In the genomic region with DNA sequence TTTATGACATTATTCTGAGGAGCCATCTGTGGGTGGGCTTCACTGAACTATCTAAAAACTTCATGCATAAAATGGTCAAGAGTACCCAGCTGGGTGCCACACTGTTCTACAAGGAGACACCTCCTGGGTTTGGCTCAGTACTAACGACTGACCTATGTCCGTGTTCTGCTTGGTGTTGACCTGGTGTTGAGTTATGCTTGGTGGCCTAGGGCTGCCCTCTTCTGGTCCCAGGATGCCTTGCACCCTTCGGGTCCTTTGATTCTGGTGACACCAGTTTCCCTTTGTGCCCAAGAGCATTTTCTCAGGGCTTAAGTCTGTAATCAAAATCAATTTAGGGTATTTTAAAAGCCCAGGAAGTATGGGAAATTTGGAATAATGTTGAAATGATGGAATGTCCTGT, we compare ENCODE assay signal across 10 mouse cellular contexts. TPM values are rescaled to one million over a fixed set of nuclear protein-coding genes. Genes with fewer than 3 reads are reported as not detected.
A peak's percentile ranks its signal among the peaks of the same experiment; 100 is the strongest.
DNase-seq lines count a peak whose midpoint lies in the region; ATAC-seq lines count a peak whose summit lies in the region.
"Had no signal": no experiment of that assay in that cellular context is flagged by ENCODE, and none has a peak within 500 bp of the region (broad histone marks: within the 10 kb centered on the region; RNA-seq: fewer than 3 reads in every experiment).

No protein-coding gene starts in this region.

- no peaks in the 10 kb centered on the region for H3K27me3 ChIP-seq in hindbrain, embryonic 11.5 days (ENCODE audit: control insufficient read depth, insufficient read depth, low read length)
- H3K27me3 ChIP-seq in hindbrain, embryonic 13.5 days: no peaks in the 10 kb centered on the region
- no peaks in the 10 kb centered on the region for H3K27me3 ChIP-seq in neural tube, embryonic 13.5 days

- no peak overlapping the region for H3K27ac ChIP-seq in hindbrain, embryonic 11.5 days (ENCODE audit: low read depth, low read length)
- no peak overlapping the region for H3K27ac ChIP-seq in hindbrain, embryonic 13.5 days
- H3K27ac ChIP-seq in neural tube, embryonic 13.5 days (replicated peaks): no peak overlapping the region
- H3K27ac ChIP-seq: embryonic facial prominence, embryonic 15.5 days; liver, embryonic 15.5 days had no signal

- no peak overlapping the region for H3K9ac ChIP-seq in hindbrain, embryonic 11.5 days (ENCODE audit: low read depth, low read length)
- H3K9ac ChIP-seq in hindbrain, embryonic 13.5 days: no peak overlapping the region
- no peak overlapping the region for H3K9ac ChIP-seq in neural tube, embryonic 13.5 days
- H3K9ac ChIP-seq: embryonic facial prominence, embryonic 15.5 days; liver, embryonic 15.5 days had no signal

- H3K36me3 ChIP-seq in hindbrain, embryonic 11.5 days (ENCODE audit: control insufficient read depth, insufficient read depth, low read length): no peaks in the 10 kb centered on the region
- no peaks in the 10 kb centered on the region for H3K36me3 ChIP-seq in hindbrain, embryonic 13.5 days
- H3K36me3 ChIP-seq in neural tube, embryonic 13.5 days: no peaks in the 10 kb centered on the region
- H3K36me3 ChIP-seq: embryonic facial prominence, embryonic 15.5 days; liver, embryonic 15.5 days had no signal

- no peaks in the 10 kb centered on the region for H3K9me3 ChIP-seq in hindbrain, embryonic 11.5 days (ENCODE audit: control insufficient read depth, low read length)
- H3K9me3 ChIP-seq in hindbrain, embryonic 13.5 days: no peaks in the 10 kb centered on the region
- H3K9me3 ChIP-seq in neural tube, embryonic 13.5 days: no peaks in the 10 kb centered on the region
- H3K9me3 ChIP-seq: embryonic facial prominence, embryonic 15.5 days; liver, embryonic 15.5 days had no signal

- H3K4me2 ChIP-seq in hindbrain, embryonic 11.5 days (replicated peaks; ENCODE audit: low read depth, low read length): no peak overlapping the region
- H3K4me2 ChIP-seq in hindbrain, embryonic 13.5 days: no peak overlapping the region
- no peak overlapping the region for H3K4me2 ChIP-seq in neural tube, embryonic 13.5 days
- H3K4me2 ChIP-seq: embryonic facial prominence, embryonic 15.5 days; liver, embryonic 15.5 days had no signal

- no peak for ATAC-seq in hindbrain, embryonic 11.5 days (ENCODE audit: low FRiP score)
- ATAC-seq in hindbrain, embryonic 13.5 days (ENCODE audit: low FRiP score): no peak
- 0 out of 2 replicates have a peak, but pooled peaks have one; percentile 8 for ATAC-seq in neural tube, embryonic 13.5 days (ENCODE audit: low read depth)

- 8% methylated on average over 3 of the region's 3 CpGs for WGBS in hindbrain, embryonic 11.5 days
- WGBS in hindbrain, embryonic 13.5 days: 11% methylated on average over 3 of the region's 3 CpGs
- WGBS in neural tube, embryonic 13.5 days: 9% methylated on average over 3 of the region's 3 CpGs

- H3K4me1 ChIP-seq in hindbrain, embryonic 11.5 days (replicated peaks; ENCODE audit: control insufficient read depth, insufficient read depth, low read length): no peaks in the 10 kb centered on the region
- no peaks in the 10 kb centered on the region for H3K4me1 ChIP-seq in hindbrain, embryonic 13.5 days (replicated peaks)
- H3K4me1 ChIP-seq in neural tube, embryonic 13.5 days (replicated peaks): no peaks in the 10 kb centered on the region
- H3K4me1 ChIP-seq: embryonic facial prominence, embryonic 15.5 days; liver, embryonic 15.5 days had no signal

- H3K4me3 ChIP-seq in hindbrain, embryonic 11.5 days (ENCODE audit: low read depth, low read length): no peak overlapping the region
- H3K4me3 ChIP-seq in hindbrain, embryonic 13.5 days: no peak overlapping the region
- no peak overlapping the region for H3K4me3 ChIP-seq in neural tube, embryonic 13.5 days
- H3K4me3 ChIP-seq: embryonic facial prominence, embryonic 15.5 days; liver, embryonic 15.5 days had no signal

- peak; percentile 64 for DNase-seq in hindbrain, embryonic 11.5 days (ENCODE audit: low spot score)
- DNase-seq in A20 (ENCODE audit: low read depth, low spot score) (peak; percentile 48), ZHBTc4 (ENCODE audit: low read depth, low spot score) (peak; percentile 47)
- peak; percentile 70 for DNase-seq in embryo, embryonic 10 days (ENCODE audit: low spot score)
- peak; percentile 60 for DNase-seq in kidney, postnatal 10 days
- DNase-seq in frontal cortex, postnatal 10 days (ENCODE audit: low spot score in 2 of 2): no peak

RNA-seq across cellular contexts. Expression of a gene that starts 23.5 kb away (rescaled TPM):
- polyA plus RNA-seq in hindbrain, embryonic 11.5 days (2014; fragmentation: Nextera tagmentation; extraction: Ambion mirVana): 0.20 and 0.43 TPM in 2 replicates
- polyA plus RNA-seq in hindbrain, embryonic 13.5 days (2015; fragmentation: Nextera tagmentation; extraction: Ambion mirVana): 0.10 and 0.29 TPM in 2 replicates
- 0.28 and 1.2 TPM in 2 replicates for polyA plus RNA-seq in neural tube, embryonic 13.5 days (2015; fragmentation: Nextera tagmentation; extraction: Ambion mirVana)

RNA-seq across cellular contexts. Expression of a gene that starts 25.5 kb away (rescaled TPM):
- not detected in 2 replicates for polyA plus RNA-seq in hindbrain, embryonic 11.5 days (2014; fragmentation: Nextera tagmentation; extraction: Ambion mirVana)
- polyA plus RNA-seq in hindbrain, embryonic 13.5 days (2015; fragmentation: Nextera tagmentation; extraction: Ambion mirVana): not detected in 2 replicates
- not detected in 2 replicates for polyA plus RNA-seq in neural tube, embryonic 13.5 days (2015; fragmentation: Nextera tagmentation; extraction: Ambion mirVana)
- polyA plus RNA-seq: liver, embryonic 15.5 days had no signal

RNA-seq across cellular contexts. Expression of a gene that starts 55.1 kb away (rescaled TPM):
- 17.7 and 24.4 TPM in 2 replicates for polyA plus RNA-seq in hindbrain, embryonic 11.5 days (2014; fragmentation: Nextera tagmentation; extraction: Ambion mirVana)
- polyA plus RNA-seq in hindbrain, embryonic 13.5 days (2015; fragmentation: Nextera tagmentation; extraction: Ambion mirVana): 43.7 and 44.2 TPM in 2 replicates
- 34.6 and 41.7 TPM in 2 replicates for polyA plus RNA-seq in neural tube, embryonic 13.5 days (2015; fragmentation: Nextera tagmentation; extraction: Ambion mirVana)

Comparison
In these comparisons a context has a peak if more than half of its experiments do, and no peak if none do; other contexts are left out.
1. DNase-seq: peak in hindbrain, embryonic 11.5 days (single experiment), A20 (single experiment), ZHBTc4 (single experiment), embryo, embryonic 10 days (single experiment) and kidney, postnatal 10 days (single experiment); none in frontal cortex, postnatal 10 days (0 of 2).